Mouse (Mus musculus): ENCODE measurements around the gene Vangl2. TPM values are rescaled to one million over a fixed set of nuclear protein-coding genes. Genes with fewer than 3 reads are reported as not detected.

The Vangl2 gene
- polyA plus RNA-seq, 1 experiment from 2014 or later = 0.89 TPM

DNA sequence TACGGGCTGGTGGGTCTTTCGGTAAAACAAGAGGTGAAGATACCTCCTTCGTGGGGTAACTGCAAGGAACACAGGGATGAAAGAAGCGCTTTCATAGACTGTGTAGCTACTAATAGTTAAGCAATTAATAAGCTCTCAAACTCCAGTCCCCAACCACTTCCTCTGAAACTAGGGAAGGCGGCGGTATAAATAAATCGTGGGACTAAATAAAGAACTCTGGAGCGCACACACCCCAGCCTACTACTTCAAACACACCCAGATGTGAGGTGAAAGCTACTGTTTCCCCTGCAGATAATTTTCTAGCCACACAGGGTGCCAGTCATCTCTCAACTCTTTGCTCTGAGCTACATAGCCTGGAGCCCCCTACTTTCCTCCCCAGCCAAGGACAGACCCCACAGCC is 12.2 kb downstream of the Vangl2 start:
- no peak for ATAC-seq (ENCODE audit: low read depth)

DNA sequence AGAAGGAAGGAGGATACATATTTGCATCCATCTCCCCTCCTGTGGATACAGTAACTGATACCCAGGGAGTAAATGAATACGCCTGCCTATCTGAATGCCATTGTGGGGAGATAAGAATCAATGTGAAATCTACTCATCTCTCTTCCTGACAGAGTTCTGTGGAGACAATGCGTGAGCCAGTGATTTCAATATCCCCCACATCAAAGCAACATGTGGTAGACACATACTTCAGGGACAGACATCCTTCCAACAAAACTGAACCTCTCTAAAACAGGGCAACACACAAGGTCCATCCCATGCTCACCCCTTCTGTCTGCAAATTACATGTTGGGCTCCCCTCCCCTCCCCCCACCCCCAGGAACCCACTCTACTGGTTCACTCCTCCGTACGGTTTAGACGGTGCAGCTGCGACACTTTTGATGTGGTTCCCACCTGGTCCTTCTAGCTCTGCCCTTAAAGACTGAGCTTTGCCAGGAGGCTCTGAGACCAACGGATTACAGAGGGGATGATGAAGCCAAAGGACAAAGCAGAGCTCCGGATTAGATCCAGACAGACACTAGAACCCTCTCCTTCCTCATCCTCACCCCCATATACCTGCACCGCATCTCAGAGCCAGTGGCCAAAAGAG is 12.8 kb downstream of the Vangl2 start:
- WGBS (ENCODE audit: insufficient replicate concordance) = 71% methylated on average over 9 of the region's 9 CpGs
- H3K4me1 ChIP-seq (replicated peaks) = peaks cover 6% of the 10 kb centered on the region; the same call in 1 of the 2 replicates
- DNase-seq (no peak), ATAC-seq (ENCODE audit: low read depth) (no peak)
- H3K27ac ChIP-seq = no peak overlapping the region
- H3K9me3 ChIP-seq (replicated peaks) = no peaks in the 10 kb centered on the region
- H3K4me3 ChIP-seq (replicated peaks) = no peak overlapping the region
- no peak overlapping the region for H3K9ac ChIP-seq
- no peaks in the 10 kb centered on the region for H3K36me3 ChIP-seq
- H3K27me3 ChIP-seq = no peaks in the 10 kb centered on the region
- no peak overlapping the region for H3K4me2 ChIP-seq

More for the DNA sequence above, 12.2 kb downstream of the Vangl2 start:
- Histone ChIP-seq H3K4me3 (replicated peaks) (no peak overlapping the region), H3K27me3 (no peaks in the 10 kb centered on the region), H3K27ac (no peak overlapping the region), H3K4me2 (no peak overlapping the region), H3K9me3 (replicated peaks) (no peaks in the 10 kb centered on the region), H3K4me1 (replicated peaks) (peaks cover 6% of the 10 kb centered on the region; the same call in 1 of the 2 replicates), H3K9ac (no peak overlapping the region), H3K36me3 (no peaks in the 10 kb centered on the region)
- no peak for DNase-seq
- 56% methylated on average over 8 of the region's 8 CpGs for WGBS (ENCODE audit: insufficient replicate concordance)

DNA sequence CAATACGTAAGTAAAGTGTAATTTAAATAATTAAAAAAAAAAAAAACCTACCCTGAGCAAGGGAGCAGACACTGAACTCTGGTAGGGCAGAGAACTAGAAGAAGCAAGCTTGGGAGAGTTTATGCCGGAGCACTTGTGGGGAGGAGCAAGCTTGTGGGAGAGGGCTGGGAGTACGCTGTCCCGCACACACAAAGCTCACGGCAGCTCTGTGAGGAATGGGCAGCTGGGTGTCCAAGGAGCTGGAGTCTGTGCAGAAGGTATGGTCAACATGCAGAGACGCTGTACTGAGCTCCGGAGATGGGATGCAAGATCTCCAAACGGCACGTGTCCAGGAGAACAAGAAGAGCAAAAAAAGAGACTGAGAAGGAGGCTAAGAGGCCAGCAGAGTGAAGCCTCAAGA is 13.5 kb downstream of the Vangl2 start:
- H3K4me2 ChIP-seq = no peak overlapping the region
- H3K36me3 ChIP-seq = no peaks in the 10 kb centered on the region; the same call in 1 of the 2 replicates
- no peak overlapping the region for H3K27ac ChIP-seq
- no peaks in the 10 kb centered on the region for H3K27me3 ChIP-seq
- H3K9ac ChIP-seq = no peak overlapping the region
- ATAC-seq (ENCODE audit: low read depth) = no peak
- H3K9me3 ChIP-seq (replicated peaks) = no peaks in the 10 kb centered on the region
- H3K4me1 ChIP-seq (replicated peaks) = peaks cover 6% of the 10 kb centered on the region; the same call in 1 of the 2 replicates
- no peak overlapping the region for H3K4me3 ChIP-seq (replicated peaks)
- WGBS (ENCODE audit: insufficient replicate concordance) = 76% methylated on average over 9 of the region's 9 CpGs
- no peak for DNase-seq

DNA sequence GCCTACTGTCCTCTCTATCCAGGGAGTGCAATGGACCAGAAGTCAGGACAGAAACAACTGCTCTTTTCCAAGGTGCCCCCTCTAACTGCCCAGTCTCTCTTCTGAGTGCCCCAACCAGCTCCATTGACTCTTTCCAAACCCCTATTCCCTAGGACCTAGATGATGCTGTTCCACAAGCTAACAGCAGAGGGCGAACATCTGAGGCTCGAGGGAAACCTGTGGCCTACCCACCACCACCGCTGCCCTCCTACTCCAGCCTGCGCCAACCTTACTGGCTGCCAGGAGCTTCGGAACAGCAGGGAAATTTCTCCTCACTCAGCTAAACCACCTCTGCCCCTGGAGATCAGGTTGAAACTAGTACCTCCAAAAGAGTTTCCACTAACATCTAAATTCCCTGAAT is 16.2 kb downstream of the Vangl2 start:
- H3K9ac ChIP-seq = no peak overlapping the region
- 28% methylated on average over 5 of the region's 5 CpGs for whole genome bisulfite sequencing (ENCODE audit: insufficient replicate concordance)
- ATAC-seq (ENCODE audit: low read depth) (no peak), DNase-seq (peak; percentile 13)
- H3K4me1 ChIP-seq (replicated peaks) = peaks cover 6% of the 10 kb centered on the region; the same call in 1 of the 2 replicates
- H3K9me3 ChIP-seq (replicated peaks) = no peaks in the 10 kb centered on the region
- H3K36me3 ChIP-seq = peaks cover 8% of the 10 kb centered on the region; the same call in 1 of the 2 replicates
- H3K27me3 ChIP-seq = no peaks in the 10 kb centered on the region
- H3K27ac ChIP-seq = no peak overlapping the region
- no peak overlapping the region for H3K4me2 ChIP-seq
- H3K4me3 ChIP-seq (replicated peaks) = no peak overlapping the region

DNA sequence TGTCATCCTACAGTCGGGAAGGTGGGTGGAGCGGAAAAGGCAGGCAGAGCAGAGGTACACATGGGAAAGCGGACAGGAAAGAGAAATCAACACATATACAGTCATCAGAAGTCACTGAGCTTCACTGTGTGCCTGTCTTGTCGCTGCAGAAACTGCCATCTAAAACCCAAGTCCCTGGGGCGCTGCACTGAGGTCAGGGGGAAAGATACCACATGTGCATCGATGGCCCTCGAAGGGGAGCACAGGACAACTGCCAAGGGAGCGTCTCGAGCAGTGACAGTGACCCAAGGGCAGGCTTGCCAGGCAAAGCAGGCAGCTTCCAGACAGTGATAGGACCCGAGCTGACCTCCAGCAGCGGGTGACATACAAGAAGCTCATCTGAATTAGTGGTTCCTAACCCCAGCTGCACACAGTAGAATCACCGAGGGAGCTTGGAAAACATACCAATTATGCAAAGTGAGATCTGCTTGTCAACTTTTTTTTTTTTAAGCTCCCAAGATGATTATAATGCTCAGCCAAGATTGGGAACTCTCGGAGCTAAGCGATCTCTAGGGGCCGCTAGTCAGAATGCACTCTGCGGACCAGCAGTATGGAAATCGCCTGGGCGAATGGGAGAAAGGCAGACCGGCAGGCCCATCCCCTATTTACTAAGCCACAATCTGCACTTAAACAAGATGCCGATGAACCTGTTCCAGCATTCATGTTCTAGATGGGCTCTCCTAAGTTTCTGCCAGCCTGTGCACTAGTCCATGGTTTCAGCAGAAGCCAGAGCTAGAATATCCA is 18.0 kb downstream of the Vangl2 start:
- Histone ChIP-seq H3K27me3 (no peaks in the 10 kb centered on the region), H3K4me1 (replicated peaks) (no peaks in the 10 kb centered on the region), H3K4me2 (no peak overlapping the region), H3K9me3 (replicated peaks) (no peaks in the 10 kb centered on the region), H3K36me3 (peaks cover 11% of the 10 kb centered on the region; the same call in 1 of the 2 replicates), H3K9ac (no peak overlapping the region), H3K27ac (no peak overlapping the region), H3K4me3 (replicated peaks) (no peak overlapping the region)
- no peak for DNase-seq
- no peak for ATAC-seq (ENCODE audit: low read depth)
- WGBS (ENCODE audit: insufficient replicate concordance) = 83% methylated on average over 20 of the region's 20 CpGs

DNA sequence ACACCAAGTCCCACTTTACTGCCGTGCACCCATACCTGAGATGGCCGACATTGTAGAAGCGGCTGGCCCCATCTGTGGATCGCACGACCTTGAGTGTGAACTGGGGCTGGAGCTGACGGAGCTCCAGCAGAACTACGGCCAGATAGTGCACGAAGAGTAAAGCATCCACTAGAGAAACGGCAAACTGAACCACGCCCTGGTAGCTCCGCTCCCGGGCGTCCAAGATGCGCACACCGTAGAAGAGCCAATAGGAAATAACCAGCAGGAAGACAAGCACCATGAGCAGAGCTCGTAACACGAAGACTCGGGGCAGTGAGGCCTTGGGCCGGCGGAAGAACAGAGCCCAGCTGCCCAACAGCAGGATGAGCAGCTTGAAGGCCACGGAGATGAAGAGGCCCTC is 18.8 kb downstream of the Vangl2 start:
- H3K4me2 ChIP-seq = no peak overlapping the region
- WGBS (ENCODE audit: insufficient replicate concordance) = 83% methylated on average over 21 of the region's 21 CpGs
- no peaks in the 10 kb centered on the region for H3K4me1 ChIP-seq (replicated peaks)
- no peaks in the 10 kb centered on the region for H3K9me3 ChIP-seq (replicated peaks)
- peaks cover 11% of the 10 kb centered on the region; the same call in 1 of the 2 replicates for H3K36me3 ChIP-seq
- H3K27me3 ChIP-seq = no peaks in the 10 kb centered on the region
- DNase-seq (no peak), ATAC-seq (ENCODE audit: low read depth) (no peak)
- H3K27ac ChIP-seq = no peak overlapping the region
- no peak overlapping the region for H3K4me3 ChIP-seq (replicated peaks)
- no peak overlapping the region for H3K9ac ChIP-seq

DNA sequence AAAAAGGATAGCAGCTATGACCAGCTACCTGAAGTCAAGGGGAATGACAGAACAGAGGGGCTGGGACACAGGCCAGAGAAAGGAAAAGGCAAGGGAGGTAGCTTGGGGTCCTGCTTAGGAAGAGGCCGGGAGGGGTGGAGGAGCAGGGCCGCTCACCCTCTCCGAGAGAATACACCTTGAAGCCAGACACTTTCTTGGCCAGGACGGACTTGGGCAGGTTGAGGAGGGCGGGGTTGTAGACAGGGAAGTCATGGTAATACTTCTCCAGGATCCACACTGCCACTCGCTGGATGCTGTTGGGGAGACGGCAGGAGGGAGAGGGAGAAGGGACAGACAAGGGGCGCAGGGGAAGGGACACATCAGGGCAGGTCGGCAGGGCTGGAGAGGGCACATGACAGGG is 19.9 kb downstream of the Vangl2 start:
- Histone ChIP-seq H3K27me3 (no peaks in the 10 kb centered on the region), H3K27ac (no peak overlapping the region), H3K9me3 (replicated peaks) (no peaks in the 10 kb centered on the region), H3K4me1 (replicated peaks) (no peaks in the 10 kb centered on the region), H3K36me3 (peaks cover 11% of the 10 kb centered on the region; the same call in 1 of the 2 replicates), H3K9ac (no peak overlapping the region), H3K4me2 (no peak overlapping the region), H3K4me3 (replicated peaks) (no peak overlapping the region)
- ATAC-seq (ENCODE audit: low read depth) (no peak), DNase-seq (no peak)
- WGBS (ENCODE audit: insufficient replicate concordance) = 76% methylated on average over 9 of the region's 9 CpGs

DNA sequence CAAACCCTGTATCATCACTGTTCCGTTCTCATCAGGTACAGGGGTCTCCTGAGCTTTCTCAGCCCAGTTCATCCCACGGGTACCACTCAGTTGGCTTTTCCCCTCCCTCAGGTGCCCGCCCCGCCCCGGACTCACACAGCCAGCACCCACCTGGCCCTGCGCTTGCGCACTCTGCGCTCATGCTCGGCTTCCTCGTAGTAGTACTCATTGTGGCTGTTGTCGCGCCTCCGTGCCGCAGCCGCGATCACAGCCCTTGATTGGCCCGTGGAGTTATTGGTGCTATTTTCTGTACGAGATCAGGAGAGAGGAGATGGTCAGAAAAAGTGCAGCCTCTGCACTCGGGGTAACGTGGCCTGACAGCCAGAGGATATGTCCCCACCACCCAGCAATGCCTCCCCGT is 20.5 kb downstream of the Vangl2 start:
- WGBS (ENCODE audit: insufficient replicate concordance) = 85% methylated on average over 21 of the region's 21 CpGs
- Histone ChIP-seq H3K4me2 (no peak overlapping the region), H3K27ac (no peak overlapping the region), H3K9me3 (replicated peaks) (no peaks in the 10 kb centered on the region), H3K4me3 (replicated peaks) (no peak overlapping the region), H3K36me3 (peaks cover 11% of the 10 kb centered on the region; the same call in 1 of the 2 replicates), H3K4me1 (replicated peaks) (no peaks in the 10 kb centered on the region), H3K27me3 (no peaks in the 10 kb centered on the region), H3K9ac (no peak overlapping the region)
- DNase-seq (no peak), ATAC-seq (ENCODE audit: low read depth) (no peak)

DNA sequence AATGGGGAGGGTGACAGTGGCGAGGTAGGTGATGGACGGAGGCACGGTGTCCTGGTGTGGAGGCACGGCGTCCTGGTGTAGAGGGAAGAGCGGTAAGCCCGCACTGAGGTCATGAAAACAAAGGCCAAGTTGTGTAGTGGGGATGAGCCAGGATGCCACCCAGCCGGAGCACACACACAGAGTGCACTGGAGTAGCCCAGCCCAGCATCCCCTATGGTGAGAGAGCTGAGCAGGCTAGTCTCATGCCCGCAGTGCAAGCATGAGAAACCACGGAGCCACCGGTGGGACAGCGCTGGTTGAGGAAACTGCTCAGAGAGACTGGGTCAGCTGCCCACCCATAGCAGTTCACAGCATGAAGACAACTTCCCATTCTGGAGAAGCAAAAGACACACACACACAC is 26.6 kb downstream of the Vangl2 start:
- Histone ChIP-seq H3K9ac (no peak overlapping the region), H3K36me3 (0 out of 2 replicates have a peak, but pooled peaks cover 3% of the 10 kb centered on the region), H3K4me2 (no peak overlapping the region), H3K27me3 (no peaks in the 10 kb centered on the region), H3K4me3 (replicated peaks) (no peak overlapping the region), H3K9me3 (replicated peaks) (no peaks in the 10 kb centered on the region), H3K27ac (no peak overlapping the region), H3K4me1 (replicated peaks) (no peaks in the 10 kb centered on the region)
- DNase-seq (no peak), ATAC-seq (ENCODE audit: low read depth) (no peak)
- WGBS (ENCODE audit: insufficient replicate concordance) = 56% methylated on average over 12 of the region's 12 CpGs

DNA sequence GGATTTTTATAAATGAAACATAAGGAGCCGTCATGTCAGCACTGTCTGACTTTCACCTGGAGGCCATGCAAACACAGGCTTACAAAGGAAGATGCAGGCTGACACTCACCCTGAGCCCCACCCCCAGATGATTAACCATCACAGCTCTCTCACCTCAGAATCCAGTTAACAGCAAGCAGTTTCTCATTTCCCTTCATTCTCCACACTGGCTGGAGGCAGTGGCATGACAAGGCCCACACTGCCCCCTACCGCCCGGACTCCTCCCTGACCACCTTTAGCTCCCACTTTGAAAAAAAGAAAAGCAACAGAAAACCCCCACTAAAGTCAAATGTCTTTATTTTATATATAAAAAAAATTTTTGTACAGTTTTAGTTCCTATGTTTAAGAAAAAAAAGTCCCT is 27.6 kb downstream of the Vangl2 start:
- Histone ChIP-seq H3K9ac (no peak overlapping the region), H3K27me3 (no peaks in the 10 kb centered on the region), H3K9me3 (replicated peaks) (no peaks in the 10 kb centered on the region), H3K27ac (no peak overlapping the region), H3K4me1 (replicated peaks) (no peaks in the 10 kb centered on the region), H3K4me3 (replicated peaks) (no peak overlapping the region), H3K4me2 (no peak overlapping the region), H3K36me3 (no peaks in the 10 kb centered on the region)
- ATAC-seq (ENCODE audit: low read depth) (no peak), DNase-seq (peak; percentile 29)
- WGBS (ENCODE audit: insufficient replicate concordance) = 34% methylated on average over 3 of the region's 3 CpGs

DNA sequence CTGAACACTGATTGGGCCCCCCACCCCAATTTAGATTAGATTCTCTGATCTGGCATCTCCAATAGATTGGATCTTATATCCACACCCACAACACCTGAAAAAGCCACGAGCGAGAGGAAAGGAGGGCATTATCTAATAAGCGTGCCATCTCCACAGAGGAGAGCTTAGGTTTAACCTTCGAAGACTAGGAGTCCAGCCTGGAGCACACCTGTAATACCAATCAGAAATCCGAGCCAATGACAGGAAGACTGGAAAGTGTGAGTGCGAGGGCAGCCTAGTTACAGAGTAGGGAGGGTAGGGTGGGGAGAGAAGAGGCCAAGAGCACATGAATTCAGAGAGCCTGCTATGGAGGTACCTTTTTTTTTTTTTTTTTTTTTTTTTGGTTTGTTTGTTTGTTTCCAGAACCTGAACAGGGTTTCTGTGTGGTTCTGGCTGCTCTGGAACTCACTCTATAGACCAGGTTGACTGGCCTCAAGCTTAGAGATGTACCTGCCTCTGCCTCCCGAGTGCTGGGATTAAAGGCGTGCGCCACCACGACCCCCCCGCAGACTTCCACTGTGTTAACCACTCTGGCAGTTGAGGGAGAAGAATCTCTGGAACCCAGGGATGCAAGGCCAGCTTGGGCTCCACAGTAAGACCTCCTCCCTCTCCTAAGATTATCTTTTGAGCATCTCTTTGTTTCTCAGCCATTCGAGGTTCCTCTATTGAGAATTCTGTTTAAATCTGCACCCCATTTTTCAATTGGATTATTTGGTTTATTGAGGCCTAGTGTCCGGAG is 29.2 kb downstream of the Vangl2 start:
- no peak overlapping the region for H3K4me2 ChIP-seq
- 72% methylated on average over 13 of the region's 13 CpGs for WGBS (ENCODE audit: insufficient replicate concordance)
- no peak overlapping the region for H3K27ac ChIP-seq
- no peak overlapping the region for H3K9ac ChIP-seq
- H3K9me3 ChIP-seq (replicated peaks) = no peaks in the 10 kb centered on the region
- no peaks in the 10 kb centered on the region for H3K36me3 ChIP-seq
- no peaks in the 10 kb centered on the region for H3K27me3 ChIP-seq
- no peak overlapping the region for H3K4me3 ChIP-seq (replicated peaks)
- DNase-seq (no peak), ATAC-seq (ENCODE audit: low read depth) (no peak)
- peaks cover 11% of the 10 kb centered on the region for H3K4me1 ChIP-seq (replicated peaks)
